In the genomic region with DNA sequence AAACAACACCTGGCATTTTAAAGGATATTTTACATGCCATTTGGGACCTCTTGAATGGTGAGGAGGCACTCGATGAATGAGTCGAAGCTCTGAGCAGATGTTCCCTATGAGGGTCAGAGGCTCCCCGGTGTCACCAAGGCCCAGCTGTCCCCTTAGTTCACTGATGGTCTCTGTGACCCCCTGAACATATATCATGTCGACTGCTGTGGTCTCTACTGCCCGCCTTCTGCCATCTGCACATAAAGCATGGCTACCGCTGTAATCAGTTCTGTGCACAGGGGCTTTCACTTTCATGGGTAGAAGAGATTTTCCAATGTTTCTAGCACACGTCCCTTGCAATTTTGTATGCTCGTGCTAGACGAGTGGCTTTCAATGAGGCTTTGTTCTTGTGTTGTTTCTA, we compare ENCODE assay signal across 21 mouse cellular contexts.
A peak's percentile ranks its signal among the peaks of the same experiment; 100 is the strongest.
DNase-seq lines count a peak whose midpoint lies in the region; ATAC-seq and TF ChIP-seq lines count a peak whose summit lies in the region.
"Had no signal": no experiment of that assay in that cellular context is flagged by ENCODE, and none has a peak within 500 bp of the region (broad histone marks: within the 10 kb centered on the region; RNA-seq: fewer than 3 reads in every experiment).

No protein-coding gene starts in this region.

- no peak overlapping the region for H3K4me2 ChIP-seq in hindbrain, embryonic 14.5 days (replicated peaks)
- H3K4me2 ChIP-seq in CH12.LX (ENCODE audit: insufficient read depth, low read depth, poor library complexity, severe bottlenecking), result peak overlapping the region; percentile 75
- no peak overlapping the region for H3K4me2 ChIP-seq in neural tube, embryonic 11.5 days (ENCODE audit: low read depth)
- H3K4me2 ChIP-seq: heart, embryonic 13.5 days; intestine, embryonic 15.5 days had no signal

- no peaks in the 10 kb centered on the region for H3K36me3 ChIP-seq in hindbrain, embryonic 10.5 days
- H3K36me3 ChIP-seq in hindbrain, embryonic 14.5 days (replicated peaks; ENCODE audit: control insufficient read depth, insufficient read depth), result no peaks in the 10 kb centered on the region
- no peaks in the 10 kb centered on the region for H3K36me3 ChIP-seq in CH12.LX (replicated peaks in 1 of 2; ENCODE audit: control insufficient read depth in 1 of 2, insufficient read depth in 1 of 2, low read length in 1 of 2)
- no peaks in the 10 kb centered on the region for H3K36me3 ChIP-seq in neural tube, embryonic 11.5 days (ENCODE audit: control insufficient read depth, insufficient read depth, low read length)
- no peaks in the 10 kb centered on the region for H3K36me3 ChIP-seq in heart, embryonic 10.5 days
- H3K36me3 ChIP-seq: forebrain, embryonic 10.5 days; heart, embryonic 13.5 days; intestine, embryonic 15.5 days had no signal

- no peak for TF ChIP-seq POLR2A in CH12.LX (IDR thresholded peaks at IDR 0.05; ENCODE audit: low read depth, low read length)

- H3K4me1 ChIP-seq in hindbrain, embryonic 10.5 days (replicated peaks), result peaks cover 8% of the 10 kb centered on the region; the same call in 1 of the 2 replicates
- no peaks in the 10 kb centered on the region for H3K4me1 ChIP-seq in hindbrain, embryonic 14.5 days (replicated peaks; ENCODE audit: control insufficient read depth, insufficient read depth, low read length)
- H3K4me1 ChIP-seq in CH12.LX (ENCODE audit: control insufficient read depth in 1 of 2, insufficient read depth in 2 of 2), result 0 out of 4 replicates have a peak, but pooled peaks cover 0 to 2% of the 10 kb centered on the region in 2 experiments
- H3K4me1 ChIP-seq in neural tube, embryonic 11.5 days (ENCODE audit: control insufficient read depth, insufficient read depth, low read length), result peaks cover 7% of the 10 kb centered on the region; the same call in 1 of the 2 replicates
- no peaks in the 10 kb centered on the region for H3K4me1 ChIP-seq in heart, embryonic 10.5 days
- H3K4me1 ChIP-seq: forebrain, embryonic 10.5 days; heart, embryonic 13.5 days; intestine, embryonic 15.5 days had no signal

- H3K79me2 ChIP-seq in CH12.LX (replicated peaks; ENCODE audit: control insufficient read depth, extremely low read depth, insufficient read depth, poor library complexity, severe bottlenecking), result no peaks in the 10 kb centered on the region

- no peak for ATAC-seq in hindbrain, embryonic 14.5 days (ENCODE audit: low FRiP score)
- ATAC-seq in neural tube, embryonic 11.5 days (ENCODE audit: insufficient read depth, low FRiP score, low TSS enrichment), result peak; percentile 93
- ATAC-seq: CD4-positive, CD25-positive, alpha-beta regulatory T cell, adult 4 months; forebrain, embryonic 14.5 days; intestine, embryonic 15.5 days had no signal

- dilution Hi-C loops in CH12.LX (cut with MboI; ENCODE audit: extremely low pct_ligation_motif_present, extremely low pct_unique_long_range_greater_than_20kb, low sequenced_read_pairs), result no loop called here

- H3K27me3 ChIP-seq in hindbrain, embryonic 10.5 days (ENCODE audit: insufficient read depth, poor library complexity, severe bottlenecking), result no peaks in the 10 kb centered on the region
- H3K27me3 ChIP-seq in hindbrain, embryonic 14.5 days (ENCODE audit: control insufficient read depth, insufficient read depth, low read length), result no peaks in the 10 kb centered on the region
- no peaks in the 10 kb centered on the region for H3K27me3 ChIP-seq in CH12.LX (replicated peaks)
- no peaks in the 10 kb centered on the region for H3K27me3 ChIP-seq in neural tube, embryonic 11.5 days (ENCODE audit: control insufficient read depth, insufficient read depth, low read length)
- no peaks in the 10 kb centered on the region for H3K27me3 ChIP-seq in heart, embryonic 10.5 days (ENCODE audit: insufficient read depth, poor library complexity, severe bottlenecking)
- H3K27me3 ChIP-seq: heart, embryonic 13.5 days; intestine, embryonic 15.5 days had no signal

- no peak overlapping the region for H3K9ac ChIP-seq in hindbrain, embryonic 14.5 days
- H3K9ac ChIP-seq in CH12.LX (ENCODE audit: insufficient read depth, low read depth), result no peak overlapping the region
- H3K9ac ChIP-seq in neural tube, embryonic 11.5 days (ENCODE audit: low read length), result no peak overlapping the region
- H3K9ac ChIP-seq: heart, embryonic 13.5 days; intestine, embryonic 15.5 days had no signal

- DNase-seq in hindbrain, embryonic 10.5 days (ENCODE audit: low spot score), result peak; percentile 35
- no peak for DNase-seq in hindbrain, embryonic 14.5 days (ENCODE audit: low spot score)
- DNase-seq in CH12.LX (ENCODE audit: extremely low read depth), result no peak
- peak; percentile 20 for DNase-seq in embryo, embryonic 11.5 days (ENCODE audit: low read depth, low spot score)
- peak; percentile 48 for DNase-seq in neural tube, embryonic 11.5 days (ENCODE audit: low spot score)
- DNase-seq in lung, postnatal 25 days (ENCODE audit: low spot score), result no peak
- no peak for DNase-seq in heart, embryonic 10.5 days (ENCODE audit: low spot score)
- DNase-seq in right cerebral cortex, adult 2 months (ENCODE audit: low spot score in 2 of 2), result no peak
- DNase-seq: adrenal gland, postnatal 10 days; B cell, adult 2 months; cerebellum, adult 11 months; cerebellum, adult 8-10 months; cerebellum, postnatal 25 days; gastrocnemius, adult 2 months; gastrocnemius, postnatal 25 days; heart, postnatal 36 days had no signal

- no peak for TF ChIP-seq CTCF in CH12.LX (conservative IDR thresholded peaks at IDR 0.05 in 1 of 2, IDR thresholded peaks at IDR 0.05 in 1 of 2; ENCODE audit: low read depth in 2 of 2, low read length in 2 of 2)

- TF ChIP-seq RAD21 in CH12.LX (IDR thresholded peaks at IDR 0.05; ENCODE audit: low read depth, low read length), result no peak

- no peak overlapping the region for H3K4me3 ChIP-seq in hindbrain, embryonic 10.5 days
- no peak overlapping the region for H3K4me3 ChIP-seq in hindbrain, embryonic 14.5 days (replicated peaks; ENCODE audit: low read length)
- no peak overlapping the region for H3K4me3 ChIP-seq in CH12.LX (replicated peaks in 1 of 3; ENCODE audit: low read depth in 2 of 3, low read length in 2 of 3, poor library complexity in 1 of 3)
- no peak overlapping the region for H3K4me3 ChIP-seq in neural tube, embryonic 11.5 days (ENCODE audit: low read depth, low read length)
- H3K4me3 ChIP-seq in heart, embryonic 10.5 days, result no peak overlapping the region
- H3K4me3 ChIP-seq: forebrain, embryonic 10.5 days; gastrocnemius, adult 2 months; heart, embryonic 13.5 days; intestine, embryonic 15.5 days had no signal

- WGBS in hindbrain, embryonic 10.5 days, result 67% methylated on average over 9 of the region's 9 CpGs
- 47% methylated on average over 9 of the region's 9 CpGs for WGBS in hindbrain, embryonic 14.5 days
- WGBS in neural tube, embryonic 11.5 days, result 20% methylated on average over 9 of the region's 9 CpGs
- 86% methylated on average over 9 of the region's 9 CpGs for WGBS in heart, embryonic 10.5 days

- H3K27ac ChIP-seq in hindbrain, embryonic 10.5 days, result peak overlapping the region; percentile 59
- no peak overlapping the region for H3K27ac ChIP-seq in hindbrain, embryonic 14.5 days
- H3K27ac ChIP-seq in CH12.LX (ENCODE audit: insufficient read depth, low read depth), result no peak overlapping the region
- peak overlapping the region; percentile 60; the same call in 1 of the 2 replicates for H3K27ac ChIP-seq in neural tube, embryonic 11.5 days (ENCODE audit: low read depth, low read length)
- no peak overlapping the region for H3K27ac ChIP-seq in heart, embryonic 10.5 days
- H3K27ac ChIP-seq: forebrain, embryonic 10.5 days; gastrocnemius, adult 2 months; heart, embryonic 13.5 days; intestine, embryonic 15.5 days had no signal

- in situ Hi-C loops in CH12.LX (cut with MboI; ENCODE audit: low pct_ligation_motif_present, low pct_unique_long_range_greater_than_20kb, low sequenced_read_pairs), result no loop called here

- H3K9me3 ChIP-seq in hindbrain, embryonic 10.5 days, result no peaks in the 10 kb centered on the region
- H3K9me3 ChIP-seq in hindbrain, embryonic 14.5 days (ENCODE audit: control insufficient read depth, low read length), result no peaks in the 10 kb centered on the region
- no peaks in the 10 kb centered on the region for H3K9me3 ChIP-seq in CH12.LX (replicated peaks; ENCODE audit: low read length)
- H3K9me3 ChIP-seq in neural tube, embryonic 11.5 days (ENCODE audit: control insufficient read depth, low read length), result no peaks in the 10 kb centered on the region
- no peaks in the 10 kb centered on the region for H3K9me3 ChIP-seq in heart, embryonic 10.5 days
- H3K9me3 ChIP-seq: forebrain, embryonic 10.5 days; heart, embryonic 13.5 days; intestine, embryonic 15.5 days had no signal

- TF ChIP-seq EP300 in CH12.LX (IDR thresholded peaks at IDR 0.05; ENCODE audit: low read length), result no peak

TF ChIP-seq in CH12.LX, 34 proteins besides CTCF, POLR2A, EP300 and RAD21:
- no peak for TF ChIP-seq ZMIZ1 (IDR thresholded peaks at IDR 0.05; ENCODE audit: low read depth, low read length)
- no peak for TF ChIP-seq MAZ (IDR thresholded peaks at IDR 0.05; ENCODE audit: low read depth, low read length)
- no peak for TF ChIP-seq USF2 (conservative IDR thresholded peaks at IDR 0.05; ENCODE audit: low read depth, low read length)
- TF ChIP-seq RCOR1 (conservative IDR thresholded peaks at IDR 0.05; ENCODE audit: low read depth, low read length), result no peak
- TF ChIP-seq NELFE (IDR thresholded peaks at IDR 0.05; ENCODE audit: low read depth, low read length), result no peak
TF ChIP-seq in CH12.LX: peak in this region for 0.

Comparison
In these comparisons a context has a peak if more than half of its experiments do, and no peak if none do; other contexts are left out.
1. DNase-seq: peak in hindbrain, embryonic 10.5 days (single experiment), embryo, embryonic 11.5 days (single experiment) and neural tube, embryonic 11.5 days (single experiment); none in hindbrain, embryonic 14.5 days (single experiment), CH12.LX (single experiment), lung, postnatal 25 days (single experiment), heart, embryonic 10.5 days (single experiment) and right cerebral cortex, adult 2 months (0 of 2).
2. H3K27ac ChIP-seq: peak in hindbrain, embryonic 10.5 days (single experiment) and neural tube, embryonic 11.5 days (single experiment); none in hindbrain, embryonic 14.5 days (single experiment), CH12.LX (single experiment) and heart, embryonic 10.5 days (single experiment).